ENCODE assay signal across 8 mouse cellular contexts in the genomic region with DNA sequence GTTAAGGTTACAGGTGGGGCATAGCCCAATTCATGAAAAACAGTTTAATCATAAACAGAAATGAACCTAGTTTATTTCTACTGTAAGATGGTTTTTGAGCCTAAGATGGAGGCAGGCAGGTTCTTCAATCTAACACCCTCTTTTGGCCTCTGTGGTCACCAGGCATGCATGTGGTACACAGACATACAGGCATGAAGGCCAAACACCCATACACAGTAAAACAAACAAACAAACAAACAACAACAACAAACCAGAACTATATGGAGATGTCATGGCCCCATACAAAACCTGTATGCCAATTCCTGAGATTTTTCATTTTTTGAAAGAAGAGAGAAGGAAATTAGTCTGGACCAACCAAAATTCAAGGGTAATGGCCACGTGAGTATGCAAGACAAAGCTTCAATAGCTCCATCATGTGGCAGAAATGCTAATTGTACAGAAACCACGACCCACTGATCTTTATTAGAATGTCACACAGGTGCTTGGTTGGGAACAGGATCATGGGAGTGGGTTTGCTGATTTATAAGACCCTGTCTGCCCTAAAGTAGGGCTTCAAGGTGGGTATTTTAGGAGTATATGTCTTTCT. TPM values are rescaled to one million over a fixed set of nuclear protein-coding genes. Genes with fewer than 3 reads are reported as not detected.
DNase-seq lines count a peak whose midpoint lies in the region; ATAC-seq lines count a peak whose summit lies in the region.

No protein-coding gene starts in this region.

- peak; percentile 68 for DNase-seq in layer of hippocampus, adult 11-12 months (ENCODE audit: low spot score)
- DNase-seq in layer of hippocampus, adult 9-11 months = no peak
- DNase-seq in Muller cell, postnatal 12 days (ENCODE audit: inconsistent ontology term) = peak; percentile 40
- peak; percentile 78 for DNase-seq in embryo, embryonic 11 days
- peak; percentile 64 for DNase-seq in hindbrain, embryonic 14.5 days (ENCODE audit: low spot score)
- no peak for DNase-seq in liver, embryonic 11.5 days (ENCODE audit: low spot score)
- no peak for DNase-seq in urinary bladder, postnatal 4 days (ENCODE audit: low spot score in 2 of 2)

- ATAC-seq in hindbrain, embryonic 14.5 days (ENCODE audit: low FRiP score) = peak; percentile 60; the same call in 1 of the 2 replicates
- ATAC-seq in liver, embryonic 11.5 days (replicated peaks; ENCODE audit: low FRiP score) = peak; percentile 65
- peak; percentile 67 for ATAC-seq in neural tube, embryonic 13.5 days (ENCODE audit: low read depth)

- H3K4me2 ChIP-seq in hindbrain, embryonic 14.5 days (replicated peaks) = no peak overlapping the region
- H3K4me2 ChIP-seq in liver, embryonic 11.5 days = no peak overlapping the region
- H3K4me2 ChIP-seq in neural tube, embryonic 13.5 days = no peak overlapping the region

- H3K4me3 ChIP-seq in hindbrain, embryonic 14.5 days (replicated peaks; ENCODE audit: low read length) = no peak overlapping the region
- no peak overlapping the region for H3K4me3 ChIP-seq in liver, embryonic 11.5 days (ENCODE audit: low read depth, low read length)
- no peak overlapping the region for H3K4me3 ChIP-seq in neural tube, embryonic 13.5 days

- no peaks in the 10 kb centered on the region for H3K27me3 ChIP-seq in hindbrain, embryonic 14.5 days (ENCODE audit: control insufficient read depth, insufficient read depth, low read length)
- no peaks in the 10 kb centered on the region; the same call in 1 of the 2 replicates for H3K27me3 ChIP-seq in liver, embryonic 11.5 days (replicated peaks; ENCODE audit: control insufficient read depth, insufficient read depth, low read length)
- no peaks in the 10 kb centered on the region for H3K27me3 ChIP-seq in neural tube, embryonic 13.5 days

- H3K4me1 ChIP-seq in hindbrain, embryonic 14.5 days (replicated peaks; ENCODE audit: control insufficient read depth, insufficient read depth, low read length) = no peaks in the 10 kb centered on the region
- H3K4me1 ChIP-seq in liver, embryonic 11.5 days (replicated peaks; ENCODE audit: control insufficient read depth, insufficient read depth, low read length) = no peaks in the 10 kb centered on the region
- H3K4me1 ChIP-seq in neural tube, embryonic 13.5 days (replicated peaks) = no peaks in the 10 kb centered on the region

- WGBS in hindbrain, embryonic 14.5 days = 1% methylated on average over 2 of the region's 2 CpGs
- 3% methylated on average over 2 of the region's 2 CpGs for WGBS in liver, embryonic 11.5 days
- 2% methylated on average over 2 of the region's 2 CpGs for WGBS in neural tube, embryonic 13.5 days

- H3K36me3 ChIP-seq in hindbrain, embryonic 14.5 days (replicated peaks; ENCODE audit: control insufficient read depth, insufficient read depth) = no peaks in the 10 kb centered on the region
- no peaks in the 10 kb centered on the region for H3K36me3 ChIP-seq in liver, embryonic 11.5 days (ENCODE audit: control insufficient read depth, insufficient read depth, low read length)
- H3K36me3 ChIP-seq in neural tube, embryonic 13.5 days = no peaks in the 10 kb centered on the region

- no peak overlapping the region for H3K9ac ChIP-seq in hindbrain, embryonic 14.5 days
- no peak overlapping the region for H3K9ac ChIP-seq in liver, embryonic 11.5 days (ENCODE audit: low read depth, low read length)
- no peak overlapping the region for H3K9ac ChIP-seq in neural tube, embryonic 13.5 days

- H3K9me3 ChIP-seq in hindbrain, embryonic 14.5 days (ENCODE audit: control insufficient read depth, low read length) = no peaks in the 10 kb centered on the region
- H3K9me3 ChIP-seq in liver, embryonic 11.5 days (ENCODE audit: control insufficient read depth, low read length) = no peaks in the 10 kb centered on the region
- no peaks in the 10 kb centered on the region for H3K9me3 ChIP-seq in neural tube, embryonic 13.5 days

- no peak overlapping the region for H3K27ac ChIP-seq in hindbrain, embryonic 14.5 days
- no peak overlapping the region for H3K27ac ChIP-seq in liver, embryonic 11.5 days (ENCODE audit: low read depth, low read length)
- H3K27ac ChIP-seq in neural tube, embryonic 13.5 days (replicated peaks) = no peak overlapping the region

RNA-seq across cellular contexts. Expression of a gene that starts 15.2 kb away (rescaled TPM):
- 2.9 and 3.4 TPM in 2 replicates for polyA plus RNA-seq in hindbrain, embryonic 14.5 days (2014; fragmentation: Nextera tagmentation; extraction: Ambion mirVana)
- polyA plus RNA-seq in liver, embryonic 11.5 days (2014; fragmentation: Nextera tagmentation; extraction: Ambion mirVana) = 2.9 and 3.3 TPM in 2 replicates
- 4.7 and 7.0 TPM in 2 replicates for polyA plus RNA-seq in neural tube, embryonic 13.5 days (2015; fragmentation: Nextera tagmentation; extraction: Ambion mirVana)

RNA-seq across cellular contexts. Expression of a gene that starts 16.6 kb away (rescaled TPM):
- polyA plus RNA-seq in hindbrain, embryonic 14.5 days (2014; fragmentation: Nextera tagmentation; extraction: Ambion mirVana) = 36.2 and 36.3 TPM in 2 replicates
- 38.4 and 43.2 TPM in 2 replicates for polyA plus RNA-seq in liver, embryonic 11.5 days (2014; fragmentation: Nextera tagmentation; extraction: Ambion mirVana)
- 36.2 and 37.0 TPM in 2 replicates for polyA plus RNA-seq in neural tube, embryonic 13.5 days (2015; fragmentation: Nextera tagmentation; extraction: Ambion mirVana)

RNA-seq across cellular contexts. Expression of a gene that starts 24.8 kb away (rescaled TPM):
- polyA plus RNA-seq in hindbrain, embryonic 14.5 days (2014; fragmentation: Nextera tagmentation; extraction: Ambion mirVana) = 12.5 and 13.1 TPM in 2 replicates
- polyA plus RNA-seq in liver, embryonic 11.5 days (2014; fragmentation: Nextera tagmentation; extraction: Ambion mirVana) = 11.4 and 14.2 TPM in 2 replicates
- polyA plus RNA-seq in neural tube, embryonic 13.5 days (2015; fragmentation: Nextera tagmentation; extraction: Ambion mirVana) = 18.8 and 19.1 TPM in 2 replicates

RNA-seq across cellular contexts. Expression of a gene that starts 31.5 kb away (rescaled TPM):
- polyA plus RNA-seq in hindbrain, embryonic 14.5 days (2014; fragmentation: Nextera tagmentation; extraction: Ambion mirVana) = 21.3 and 22.3 TPM in 2 replicates
- 59.3 and 63.4 TPM in 2 replicates for polyA plus RNA-seq in liver, embryonic 11.5 days (2014; fragmentation: Nextera tagmentation; extraction: Ambion mirVana)
- 28.1 and 29.6 TPM in 2 replicates for polyA plus RNA-seq in neural tube, embryonic 13.5 days (2015; fragmentation: Nextera tagmentation; extraction: Ambion mirVana)

RNA-seq across cellular contexts. Expression of a gene that starts 40.0 kb away (rescaled TPM):
- polyA plus RNA-seq in hindbrain, embryonic 14.5 days (2014; fragmentation: Nextera tagmentation; extraction: Ambion mirVana) = 18.6 and 24.0 TPM in 2 replicates
- 112 and 114 TPM in 2 replicates for polyA plus RNA-seq in liver, embryonic 11.5 days (2014; fragmentation: Nextera tagmentation; extraction: Ambion mirVana)
- polyA plus RNA-seq in neural tube, embryonic 13.5 days (2015; fragmentation: Nextera tagmentation; extraction: Ambion mirVana) = 17.4 and 18.3 TPM in 2 replicates

Comparison
In these comparisons a context has a peak if more than half of its experiments do, and no peak if none do; other contexts are left out.
1. DNase-seq: peak in layer of hippocampus, adult 11-12 months (single experiment), Muller cell, postnatal 12 days (single experiment), embryo, embryonic 11 days (single experiment) and hindbrain, embryonic 14.5 days (single experiment); none in layer of hippocampus, adult 9-11 months (single experiment), liver, embryonic 11.5 days (single experiment) and urinary bladder, postnatal 4 days (0 of 2).
2. Peak in every context shown above with its lines, with median percentiles within 50 percentile points of each other: ATAC-seq.